Mouse (Mus musculus) layer of hippocampus, adult 8-10 months (tissue): ENCODE measurements around the gene Rlim. TPM values are rescaled to one million over a fixed set of nuclear protein-coding genes. Genes with fewer than 3 reads are reported as not detected.
A peak's percentile ranks its signal among the peaks of the same experiment; 100 is the strongest.

Experiments used
- DNase-seq, 2 experiments: peaks; one replicate each; pipeline ENCODE4 v3.0.0; 2022; ENCODE audit warnings: low spot score in 2 of 2
- total RNA-seq, 4 experiments: library from RNA; stranded (reverse); gene quantifications; 2 replicates each; pipeline ENCODE4 v1.2.4; 2022

Rlim gene
- total RNA-seq = 10 to 100 TPM; 46.5 to 58.4 (median 55.5) TPM

GRCm38 (mm10) chrX:103981169-103981689 lies at the start of gene Rlim:
TSS of gene Rlim (minus strand) at chrX:103981284.
- peak; percentile 92 to 94 for DNase-seq

GRCm38 (mm10) chrX:104017196-104017595 lies 36.1 kb upstream of the Rlim start:
- DNase-seq = no peak

- DNase-seq = no peak
Measured at GRCm38 (mm10) chrX:104015048-104015447, 34.0 kb upstream of the Rlim start.

- no peak for DNase-seq
Measured at GRCm38 (mm10) chrX:104013318-104013811, 32.3 kb upstream of the Rlim start.

- DNase-seq = no peak
Measured at GRCm38 (mm10) chrX:103994741-103995140, 13.7 kb upstream of the Rlim start.

GRCm38 (mm10) chrX:103993864-103994263 lies 12.8 kb upstream of the Rlim start:
- no peak for DNase-seq

- no peak for DNase-seq
Measured at GRCm38 (mm10) chrX:103991702-103992101, 10.6 kb upstream of the Rlim start.

- no peak for DNase-seq
Measured at GRCm38 (mm10) chrX:103990392-103990791, 9.3 kb upstream of the Rlim start.

- DNase-seq = no peak
Measured at GRCm38 (mm10) chrX:103987215-103987964, 6.3 kb upstream of the Rlim start.

GRCm38 (mm10) chrX:103986159-103986558 lies 5.1 kb upstream of the Rlim start:
- no peak for DNase-seq

- DNase-seq = no peak
Measured at GRCm38 (mm10) chrX:103984992-103985391, 3.9 kb upstream of the Rlim start.

- no peak for DNase-seq
Measured at GRCm38 (mm10) chrX:103981806-103982205, 722 bp upstream of the Rlim start.

GRCm38 (mm10) chrX:103980590-103981168 lies 405 bp downstream of the Rlim start:
- DNase-seq = peak in 1 of 2 experiments; percentile 4

- no peak for DNase-seq
Measured at GRCm38 (mm10) chrX:103980036-103980435, 1.0 kb downstream of the Rlim start.

GRCm38 (mm10) chrX:103939701-103940100 lies 41.4 kb downstream of the Rlim start:
- no peak for DNase-seq

- peak in 1 of 2 experiments; percentile 6 for DNase-seq
Measured at GRCm38 (mm10) chrX:103937333-103937732, 43.8 kb downstream of the Rlim start.

GRCm38 (mm10) chrX:103922436-103922835 lies 58.6 kb downstream of the Rlim start:
- no peak for DNase-seq

- DNase-seq = no peak
Measured at GRCm38 (mm10) chrX:103918954-103919353, 62.1 kb downstream of the Rlim start.

- peak; percentile 31 to 63 for DNase-seq
Measured at GRCm38 (mm10) chrX:103914790-103915189, 66.3 kb downstream of the Rlim start.
